Comparison of ENCODE assay signal across 16 mouse cellular contexts in genomic region chr8:84933767-84934559, GRCm38 (mm10). TPM values are rescaled to one million over a fixed set of nuclear protein-coding genes. Genes with fewer than 3 reads are reported as not detected.
DNase-seq lines count a peak whose midpoint lies in the region; ATAC-seq and TF ChIP-seq lines count a peak whose summit lies in the region.
"Had no signal": no experiment of that assay in that cellular context is flagged by ENCODE, and none has a peak within 500 bp of the region (broad histone marks: within the 10 kb centered on the region; RNA-seq: fewer than 3 reads in every experiment).

No protein-coding gene starts in this region.

- peak overlapping the region; percentile 91; the same call in 1 of the 2 replicates for H3K4me2 ChIP-seq in forebrain, embryonic 11.5 days (ENCODE audit: low read depth, low read length, severe bottlenecking)
- peak overlapping the region; percentile 71 for H3K4me2 ChIP-seq in hindbrain, postnatal 0 days (ENCODE audit: low read depth, low read length)
- H3K4me2 ChIP-seq in neural tube, embryonic 15.5 days, result peak overlapping the region; percentile 90
- H3K4me2 ChIP-seq: limb, embryonic 15.5 days; lung, embryonic 15.5 days had no signal

- H3K4me1 ChIP-seq in forebrain, embryonic 11.5 days (replicated peaks; ENCODE audit: control insufficient read depth, insufficient read depth, low read length), result peaks cover 21% of the 10 kb centered on the region
- H3K4me1 ChIP-seq in forebrain, embryonic 10.5 days, result peaks cover 44% of the 10 kb centered on the region
- H3K4me1 ChIP-seq in hindbrain, postnatal 0 days (ENCODE audit: insufficient read depth, low read length), result peaks cover 22% of the 10 kb centered on the region
- H3K4me1 ChIP-seq in neural tube, embryonic 15.5 days, result peaks cover 41% of the 10 kb centered on the region

- no peak overlapping the region for H3K9ac ChIP-seq in forebrain, embryonic 11.5 days (ENCODE audit: low read length)
- H3K9ac ChIP-seq in hindbrain, postnatal 0 days (replicated peaks; ENCODE audit: low read length), result no peak overlapping the region
- 0 out of 2 replicates have a peak overlapping the region, but pooled peaks have one; percentile 14 for H3K9ac ChIP-seq in neural tube, embryonic 15.5 days (replicated peaks)
- H3K9ac ChIP-seq: limb, embryonic 15.5 days; lung, embryonic 15.5 days had no signal

- H3K27ac ChIP-seq in forebrain, embryonic 11.5 days (ENCODE audit: low read depth, low read length), result no peak overlapping the region
- H3K27ac ChIP-seq in forebrain, embryonic 10.5 days, result no peak overlapping the region
- H3K27ac ChIP-seq in hindbrain, postnatal 0 days, result no peak overlapping the region
- H3K27ac ChIP-seq in neural tube, embryonic 15.5 days (replicated peaks), result peak overlapping the region; percentile 96; the same call in 1 of the 2 replicates
- H3K27ac ChIP-seq: limb, embryonic 15.5 days; lung, embryonic 15.5 days had no signal

- H3K36me3 ChIP-seq in forebrain, embryonic 11.5 days (ENCODE audit: control insufficient read depth, insufficient read depth, low read length), result no peaks in the 10 kb centered on the region
- no peaks in the 10 kb centered on the region for H3K36me3 ChIP-seq in forebrain, embryonic 10.5 days (replicated peaks)
- peaks cover 7% of the 10 kb centered on the region; the same call in 1 of the 2 replicates for H3K36me3 ChIP-seq in hindbrain, postnatal 0 days (ENCODE audit: insufficient read depth, low read length)
- peaks cover 23% of the 10 kb centered on the region for H3K36me3 ChIP-seq in neural tube, embryonic 15.5 days
- H3K36me3 ChIP-seq: limb, embryonic 15.5 days; lung, embryonic 15.5 days had no signal

- peaks cover 25% of the 10 kb centered on the region for H3K27me3 ChIP-seq in forebrain, embryonic 11.5 days (ENCODE audit: control insufficient read depth, insufficient read depth, low read length)
- H3K27me3 ChIP-seq in forebrain, embryonic 10.5 days (ENCODE audit: poor library complexity, severe bottlenecking), result peaks cover 92% of the 10 kb centered on the region
- H3K27me3 ChIP-seq in hindbrain, postnatal 0 days (ENCODE audit: insufficient read depth, low read length), result no peaks in the 10 kb centered on the region
- 0 out of 2 replicates have a peak, but pooled peaks cover 13% of the 10 kb centered on the region for H3K27me3 ChIP-seq in neural tube, embryonic 15.5 days (replicated peaks)

- no peak for DNase-seq in forebrain, embryonic 11.5 days (ENCODE audit: low spot score)
- DNase-seq in forebrain, embryonic 10.5 days (ENCODE audit: extremely low spot score, low spot score), result no peak
- peak; percentile 58 for DNase-seq in right cerebral cortex, adult 18-20 months
- no peak for DNase-seq in right cerebral cortex, postnatal 14 days
- DNase-seq in hindbrain, postnatal 0 days (ENCODE audit: low spot score), result no peak
- DNase-seq in heart, adult 8-10 months (ENCODE audit: low spot score), result no peak
- no peak for DNase-seq in thymus, adult 18-20 months
- DNase-seq: gastrocnemius, postnatal 14 days; kidney, adult 2 months; thymus, postnatal 36 days had no signal

- no peak for ATAC-seq in forebrain, embryonic 11.5 days (replicated peaks; ENCODE audit: low FRiP score)
- no peak for ATAC-seq in hindbrain, postnatal 0 days
- ATAC-seq in neural tube, embryonic 15.5 days (ENCODE audit: low FRiP score), result no peak
- ATAC-seq: activated CD4-positive, CD25-positive, alpha-beta regulatory T cell, adult 4 months had no signal

- H3K4me3 ChIP-seq in forebrain, embryonic 11.5 days (ENCODE audit: low read depth, low read length), result no peak overlapping the region
- H3K4me3 ChIP-seq in forebrain, embryonic 10.5 days, result no peak overlapping the region; the same call in 1 of the 2 replicates
- H3K4me3 ChIP-seq in hindbrain, postnatal 0 days (ENCODE audit: low read length), result peak overlapping the region; percentile 84
- peak overlapping the region; percentile 85 for H3K4me3 ChIP-seq in neural tube, embryonic 15.5 days (replicated peaks)
- H3K4me3 ChIP-seq: limb, embryonic 15.5 days; lung, embryonic 15.5 days had no signal

- no peak for TF ChIP-seq CTCF in hindbrain, postnatal 0 days (IDR thresholded peaks at IDR 0.05; ENCODE audit: low read depth)

- 85% methylated on average over 16 of the region's 16 CpGs for WGBS in forebrain, embryonic 11.5 days
- 87% methylated on average over 16 of the region's 16 CpGs for WGBS in forebrain, embryonic 10.5 days
- 83% methylated on average over 16 of the region's 16 CpGs for WGBS in hindbrain, postnatal 0 days
- WGBS in neural tube, embryonic 15.5 days, result 83% methylated on average over 16 of the region's 16 CpGs

- no peaks in the 10 kb centered on the region for H3K9me3 ChIP-seq in forebrain, embryonic 11.5 days (ENCODE audit: control insufficient read depth, low read length)
- no peaks in the 10 kb centered on the region for H3K9me3 ChIP-seq in forebrain, embryonic 10.5 days
- H3K9me3 ChIP-seq in hindbrain, postnatal 0 days (ENCODE audit: low read length), result no peaks in the 10 kb centered on the region
- H3K9me3 ChIP-seq in neural tube, embryonic 15.5 days (replicated peaks), result no peaks in the 10 kb centered on the region
- H3K9me3 ChIP-seq: limb, embryonic 15.5 days; lung, embryonic 15.5 days had no signal

RNA-seq across cellular contexts. Expression of gene Mast1, which starts 3.2 kb away (rescaled TPM):
- 14.2 and 15.9 TPM in 2 replicates for polyA plus RNA-seq in forebrain, embryonic 11.5 days (2014; fragmentation: Nextera tagmentation; extraction: Ambion mirVana)
- 2.6 and 3.8 TPM in 2 replicates for polyA plus RNA-seq in forebrain, embryonic 10.5 days (2016; fragmentation: Nextera tagmentation; extraction: Ambion mirVana)
- total RNA-seq in hindbrain, postnatal 0 days (2014; rRNA removed), result 70.9 and 83.0 TPM in 2 replicates
- 61.9 and 69.5 TPM in 2 replicates for polyA plus RNA-seq in hindbrain, postnatal 0 days (2015; fragmentation: Nextera tagmentation; extraction: Ambion mirVana)
- polyA plus RNA-seq in neural tube, embryonic 15.5 days (2015; fragmentation: Nextera tagmentation; extraction: Ambion mirVana), result 60.7 and 74.7 TPM in 2 replicates
- total RNA-seq in heart, adult 8-10 months (2022), result under 1 TPM; 0.06 to 0.19 (median 0.13) TPM
- polyA plus RNA-seq: heart, postnatal 0 days had no signal

RNA-seq across cellular contexts. Expression of gene Rtbdn, which starts 12.8 kb away (rescaled TPM):
- 0.19 and 0.36 TPM in 2 replicates for polyA plus RNA-seq in forebrain, embryonic 11.5 days (2014; fragmentation: Nextera tagmentation; extraction: Ambion mirVana)
- polyA plus RNA-seq in forebrain, embryonic 10.5 days (2016; fragmentation: Nextera tagmentation; extraction: Ambion mirVana), result 1.3 and 1.8 TPM in 2 replicates
- total RNA-seq in hindbrain, postnatal 0 days (2014; rRNA removed), result 5.8 and 11.6 TPM in 2 replicates
- 3.5 and 4.1 TPM in 2 replicates for polyA plus RNA-seq in hindbrain, postnatal 0 days (2015; fragmentation: Nextera tagmentation; extraction: Ambion mirVana)
- 3.0 and 3.8 TPM in 2 replicates for polyA plus RNA-seq in neural tube, embryonic 15.5 days (2015; fragmentation: Nextera tagmentation; extraction: Ambion mirVana)
- total RNA-seq in heart, adult 8-10 months (2022), result not detected
- total RNA-seq: gastrocnemius, postnatal 14 days had no signal
- polyA plus RNA-seq: activated CD4-positive, CD25-positive, alpha-beta regulatory T cell, adult 4 months; kidney, adult 2 months had no signal

RNA-seq across cellular contexts. Expression of gene Dnase2a, which starts 25.6 kb away (rescaled TPM):
- 7.2 and 9.5 TPM in 2 replicates for polyA plus RNA-seq in forebrain, embryonic 11.5 days (2014; fragmentation: Nextera tagmentation; extraction: Ambion mirVana)
- 7.9 and 9.2 TPM in 2 replicates for polyA plus RNA-seq in forebrain, embryonic 10.5 days (2016; fragmentation: Nextera tagmentation; extraction: Ambion mirVana)
- 15.0 and 24.5 TPM in 2 replicates for total RNA-seq in hindbrain, postnatal 0 days (2014; rRNA removed)
- polyA plus RNA-seq in hindbrain, postnatal 0 days (2015; fragmentation: Nextera tagmentation; extraction: Ambion mirVana), result 8.6 and 8.8 TPM in 2 replicates
- 5.2 and 7.3 TPM in 2 replicates for polyA plus RNA-seq in neural tube, embryonic 15.5 days (2015; fragmentation: Nextera tagmentation; extraction: Ambion mirVana)
- 10 to 100 TPM in 3 of 4 experiments, 1 to 10 TPM in 1; 7.9 to 15.7 (median 12.3) TPM for total RNA-seq in heart, adult 8-10 months (2022)

RNA-seq across cellular contexts. Expression of gene Klf1, which starts 32.2 kb away (rescaled TPM):
- polyA plus RNA-seq in forebrain, embryonic 11.5 days (2014; fragmentation: Nextera tagmentation; extraction: Ambion mirVana), result 14.2 and 17.5 TPM in 2 replicates
- polyA plus RNA-seq in forebrain, embryonic 10.5 days (2016; fragmentation: Nextera tagmentation; extraction: Ambion mirVana), result 18.3 and 24.3 TPM in 2 replicates
- 1.2 TPM in 1 of 2 replicates, not detected in the other for total RNA-seq in hindbrain, postnatal 0 days (2014; rRNA removed)
- polyA plus RNA-seq in hindbrain, postnatal 0 days (2015; fragmentation: Nextera tagmentation; extraction: Ambion mirVana), result 0.34 and 0.98 TPM in 2 replicates
- 0.49 and 1.1 TPM in 2 replicates for polyA plus RNA-seq in neural tube, embryonic 15.5 days (2015; fragmentation: Nextera tagmentation; extraction: Ambion mirVana)
- not detected for total RNA-seq in heart, adult 8-10 months (2022)

RNA-seq across cellular contexts. Expression of gene Gm49661, which starts 35.3 kb away (rescaled TPM):
- polyA plus RNA-seq in forebrain, embryonic 11.5 days (2014; fragmentation: Nextera tagmentation; extraction: Ambion mirVana), result not detected in 2 replicates
- not detected in 2 replicates for polyA plus RNA-seq in forebrain, embryonic 10.5 days (2016; fragmentation: Nextera tagmentation; extraction: Ambion mirVana)
- not detected in 2 replicates for total RNA-seq in hindbrain, postnatal 0 days (2014; rRNA removed)
- polyA plus RNA-seq in hindbrain, postnatal 0 days (2015; fragmentation: Nextera tagmentation; extraction: Ambion mirVana), result not detected in 2 replicates
- not detected in 2 replicates for polyA plus RNA-seq in neural tube, embryonic 15.5 days (2015; fragmentation: Nextera tagmentation; extraction: Ambion mirVana)
- total RNA-seq in heart, adult 8-10 months (2022), result 1 to 10 TPM in 2 of 4 experiments, not detected in 2; 2.4 to 5.9 TPM
- total RNA-seq: gastrocnemius, postnatal 14 days; layer of hippocampus, adult 18-20 months had no signal
- polyA plus RNA-seq: activated CD4-positive, CD25-positive, alpha-beta regulatory T cell, adult 4 months; heart, postnatal 0 days; kidney, adult 2 months; limb, embryonic 15.5 days; lung, embryonic 15.5 days had no signal

Comparison
In these comparisons a context has a peak if more than half of its experiments do, and no peak if none do; other contexts are left out.
1. H3K4me3 ChIP-seq: peak in hindbrain, postnatal 0 days (single experiment) and neural tube, embryonic 15.5 days (single experiment); none in forebrain, embryonic 11.5 days (single experiment) and forebrain, embryonic 10.5 days (single experiment).
2. Peak in every context shown above with its lines, with median percentiles within 50 percentile points of each other: H3K4me2 ChIP-seq.